Mouse (Mus musculus): Measurements from ENCODE around the gene Suz12.
"Not testable (repeated sequence)": the region's sequence is repeated elsewhere in the genome, so short reads cannot be mapped to it uniquely, and the experiment has no call there.

Gene Suz12

DNA sequence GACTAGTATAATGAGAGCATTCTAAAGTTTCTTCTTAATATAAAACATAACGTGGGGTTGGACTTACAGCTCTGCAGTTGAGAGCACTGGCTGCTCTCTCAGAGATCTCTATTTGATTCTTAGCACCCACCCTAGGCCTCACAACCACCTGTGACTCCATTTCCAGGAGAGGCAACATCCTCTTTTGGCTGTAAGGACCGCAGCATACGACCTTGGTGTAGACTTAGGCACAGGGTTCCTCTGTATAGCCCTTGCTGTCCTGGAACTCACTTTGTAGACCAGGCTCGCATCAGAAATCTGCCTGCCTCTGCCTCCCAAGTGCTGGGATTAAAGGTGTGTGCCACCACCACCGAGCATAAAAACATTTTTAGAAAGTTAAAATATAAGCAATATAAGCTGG, 1.3 kb upstream of the Suz12 start:
- DNase-seq (ENCODE audit: low read depth, low spot score) = no peak

DNA sequence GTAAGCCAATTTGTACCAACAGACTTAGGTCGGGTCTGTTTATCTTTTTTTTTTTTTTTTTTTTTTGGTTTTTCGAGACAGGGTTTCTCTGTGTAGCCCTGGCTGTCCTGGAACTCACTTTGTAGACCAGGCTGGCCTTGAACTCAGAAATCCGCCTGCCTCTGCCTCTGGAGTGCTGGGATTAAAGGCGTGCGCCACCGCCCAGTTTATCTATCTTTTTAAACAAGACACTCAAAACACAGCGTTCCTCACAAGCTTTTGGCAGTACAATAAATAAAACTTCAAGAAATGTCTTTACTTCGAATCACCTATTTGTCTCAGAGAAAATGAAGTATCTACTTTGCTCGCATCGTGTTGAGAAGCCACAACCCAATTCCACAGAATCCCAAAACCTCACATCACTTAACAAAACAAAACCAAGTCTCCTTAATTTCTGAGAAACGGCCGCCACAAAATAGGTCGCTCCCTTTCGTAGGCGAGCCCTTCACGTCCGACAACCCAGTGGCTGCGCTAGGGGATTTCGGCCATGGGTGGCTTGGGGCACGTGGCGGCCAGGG, 793 bp upstream of the Suz12 start:
- DNase-seq (ENCODE audit: low read depth, low spot score) = no peak

DNA sequence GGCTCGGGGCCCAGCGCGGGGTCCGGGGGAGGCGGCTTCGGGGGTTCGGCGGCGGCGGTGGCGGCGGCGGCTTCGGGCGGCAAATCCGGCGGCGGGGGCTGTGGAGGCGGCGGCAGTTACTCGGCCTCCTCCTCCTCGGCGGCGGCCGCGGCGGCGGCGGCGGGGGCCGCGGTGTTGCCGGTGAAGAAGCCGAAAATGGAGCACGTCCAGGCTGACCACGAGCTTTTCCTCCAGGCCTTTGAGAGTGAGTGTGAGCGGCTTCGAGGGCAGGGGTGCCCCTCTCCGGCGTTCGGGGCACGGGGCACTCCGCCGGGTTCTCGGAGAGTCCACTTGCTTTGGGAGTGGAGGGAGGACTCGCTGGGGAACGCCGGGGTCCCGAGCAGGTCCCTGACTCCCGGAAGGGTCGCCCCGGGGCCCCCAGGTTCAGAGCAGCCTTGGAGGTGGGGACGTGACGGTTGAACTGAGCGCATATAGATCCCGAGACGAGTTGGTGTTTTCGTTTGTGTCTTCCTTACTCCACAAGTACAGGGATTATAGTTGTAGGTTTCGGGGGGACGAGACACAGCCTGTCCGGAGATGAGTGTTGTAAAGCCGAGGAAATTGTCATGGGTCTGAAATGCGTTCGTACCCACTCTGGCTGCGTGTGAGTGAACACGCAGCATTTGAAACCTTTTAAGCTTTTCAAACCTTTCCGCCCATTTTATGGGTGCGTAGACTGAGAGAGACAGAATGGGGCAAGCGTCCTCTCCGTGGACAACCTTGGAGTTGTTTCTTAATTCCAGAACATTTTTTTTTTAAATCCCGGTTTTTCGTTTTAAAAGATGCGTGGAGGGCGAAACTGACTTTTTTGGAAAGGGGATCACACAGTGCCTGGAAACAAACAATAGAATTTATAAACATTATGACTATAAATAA, 707 bp downstream of the Suz12 start:
- DNase-seq (ENCODE audit: low read depth, low spot score) = peak; percentile 44

- no peak for DNase-seq (ENCODE audit: low read depth, low spot score)
These were observed 1.5 kb downstream of the Suz12 start for GRCm38 (mm10) chr11:79994271-79994988.

DNA sequence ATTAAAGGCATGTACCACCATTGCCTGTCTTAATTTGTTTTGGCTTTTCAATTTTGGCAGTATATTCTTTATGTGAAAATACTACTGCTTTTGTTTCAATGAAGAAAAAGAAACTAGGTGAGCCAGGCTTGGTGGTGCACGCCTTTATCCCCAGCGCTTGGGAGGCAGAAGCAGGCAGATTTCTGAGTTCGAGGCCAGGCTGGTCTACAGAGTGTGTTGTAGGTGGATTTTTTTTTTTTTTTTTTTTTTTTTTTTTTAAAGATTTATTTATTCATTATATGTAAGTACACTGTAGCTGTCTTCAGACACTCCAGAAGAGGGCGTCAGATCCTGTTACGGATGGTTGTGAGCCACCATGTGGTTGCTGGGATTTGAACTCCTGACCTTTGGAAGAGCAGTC, 23.6 kb downstream of the Suz12 start:
- DNase-seq (ENCODE audit: low read depth, low spot score) = not testable (repeated sequence)

DNA sequence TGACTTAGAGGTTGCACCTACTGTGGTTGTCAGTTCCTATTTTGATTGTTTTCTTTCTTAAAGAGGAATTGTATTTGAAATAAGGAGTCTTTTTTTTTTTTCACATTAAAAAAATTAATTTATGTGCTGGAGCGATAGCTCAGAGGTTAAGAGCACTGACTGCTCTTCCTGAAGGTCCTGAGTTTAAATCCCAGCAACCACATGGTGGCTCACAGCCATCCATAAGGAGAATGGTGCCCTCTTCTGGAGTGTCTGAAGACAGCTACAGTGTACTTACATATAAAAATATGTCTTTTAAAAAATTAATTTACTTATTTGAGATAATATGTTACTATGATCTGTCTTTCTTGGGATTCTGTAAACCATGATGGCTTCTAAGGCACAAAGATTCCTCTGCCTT, 26.9 kb downstream of the Suz12 start:
- DNase-seq (ENCODE audit: low read depth, low spot score) = no peak

GRCm38 (mm10) chr11:80021306-80021705, 28.4 kb downstream of the Suz12 start:
- DNase-seq (ENCODE audit: low read depth, low spot score) = no peak

DNA sequence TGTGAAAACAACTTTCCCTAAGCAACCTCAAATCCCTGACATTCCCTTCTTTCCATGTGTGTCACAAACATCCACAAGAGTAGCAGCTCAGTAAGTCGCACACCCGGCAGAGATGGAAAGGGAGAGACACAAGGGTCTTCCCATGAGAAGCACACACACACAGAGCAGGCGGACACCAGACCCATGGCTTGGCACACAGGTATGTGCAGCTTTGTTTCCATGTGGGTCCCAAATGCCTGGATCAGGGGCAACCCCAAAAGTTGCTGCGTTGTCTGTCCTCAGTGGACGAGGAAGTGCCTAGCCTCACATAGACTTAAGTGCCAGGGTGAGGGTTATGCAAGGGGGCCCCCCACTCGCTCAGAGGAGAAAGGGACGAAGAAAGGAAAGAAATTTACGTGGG, 44.6 kb downstream of the Suz12 start:
- no peak for DNase-seq (ENCODE audit: low read depth, low spot score)

GRCm38 (mm10) chr11:80042615-80043418, 49.9 kb downstream of the Suz12 start:
- peak; percentile 68 for DNase-seq (ENCODE audit: low read depth, low spot score)

DNA sequence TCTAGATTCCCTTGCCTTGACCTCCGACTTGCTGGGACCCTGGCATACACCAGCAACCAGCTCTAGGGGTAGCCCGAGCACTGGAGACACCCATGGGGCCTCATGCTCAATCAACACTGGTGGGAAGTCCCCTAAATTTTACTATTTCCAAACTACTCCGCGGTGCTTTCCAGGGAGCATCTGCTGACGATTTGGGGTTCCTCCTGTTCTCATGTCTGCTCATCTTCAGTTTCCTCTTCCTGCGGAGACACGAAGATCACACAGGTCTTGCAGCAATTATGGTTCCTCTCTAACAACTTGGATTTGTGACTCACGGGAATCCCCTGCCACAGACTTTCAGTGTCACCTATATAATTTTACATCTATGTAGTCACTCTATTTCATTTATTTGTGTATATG, 50.5 kb downstream of the Suz12 start:
- DNase-seq (ENCODE audit: low read depth, low spot score) = peak; percentile 67

- DNase-seq (ENCODE audit: low read depth, low spot score) = no peak
These were observed 54.0 kb downstream of the Suz12 start for GRCm38 (mm10) chr11:80046856-80047255.

GRCm38 (mm10) chr11:80050088-80050487, 57.2 kb downstream of the Suz12 start:
- DNase-seq (ENCODE audit: low read depth, low spot score) = no peak

- no peak for DNase-seq (ENCODE audit: low read depth, low spot score)
These were observed 59.5 kb downstream of the Suz12 start for GRCm38 (mm10) chr11:80052456-80052855.

- no peak for DNase-seq (ENCODE audit: low read depth, low spot score)
These were observed 60.3 kb downstream of the Suz12 start for GRCm38 (mm10) chr11:80053171-80053570.

GRCm38 (mm10) chr11:80054659-80055058, 61.8 kb downstream of the Suz12 start:
- no peak for DNase-seq (ENCODE audit: low read depth, low spot score)

- DNase-seq (ENCODE audit: low read depth, low spot score) = no peak
These were observed 63.2 kb downstream of the Suz12 start for GRCm38 (mm10) chr11:80056141-80056540.

GRCm38 (mm10) chr11:80062159-80062558, 69.3 kb downstream of the Suz12 start:
- no peak for DNase-seq (ENCODE audit: low read depth, low spot score)

- DNase-seq (ENCODE audit: low read depth, low spot score) = not testable (repeated sequence)
These were observed 73.5 kb downstream of the Suz12 start for GRCm38 (mm10) chr11:80066373-80066772.

- DNase-seq (ENCODE audit: low read depth, low spot score) = peak; percentile 60
These were observed 74.7 kb downstream of the Suz12 start for GRCm38 (mm10) chr11:80067558-80067957.

DNA sequence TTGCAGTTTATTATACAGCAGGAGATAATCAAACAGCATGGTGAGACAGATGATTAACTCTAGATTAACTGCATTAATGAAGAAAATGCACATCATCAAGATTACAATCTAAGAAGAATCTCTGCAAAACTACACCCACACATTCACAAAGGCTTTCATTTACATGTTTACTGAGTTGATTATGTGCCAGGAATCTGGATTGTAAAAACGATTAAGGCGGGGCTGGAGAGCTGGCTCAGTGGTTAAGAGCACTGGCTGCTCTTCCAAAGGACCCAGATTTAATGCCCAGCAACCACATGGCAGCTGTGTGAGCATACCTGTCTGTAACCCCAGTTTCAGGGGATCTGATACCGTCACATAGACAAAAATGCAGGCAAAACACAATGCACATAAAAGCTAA, 76.9 kb downstream of the Suz12 start:
- no peak for DNase-seq (ENCODE audit: low read depth, low spot score)

DNA sequence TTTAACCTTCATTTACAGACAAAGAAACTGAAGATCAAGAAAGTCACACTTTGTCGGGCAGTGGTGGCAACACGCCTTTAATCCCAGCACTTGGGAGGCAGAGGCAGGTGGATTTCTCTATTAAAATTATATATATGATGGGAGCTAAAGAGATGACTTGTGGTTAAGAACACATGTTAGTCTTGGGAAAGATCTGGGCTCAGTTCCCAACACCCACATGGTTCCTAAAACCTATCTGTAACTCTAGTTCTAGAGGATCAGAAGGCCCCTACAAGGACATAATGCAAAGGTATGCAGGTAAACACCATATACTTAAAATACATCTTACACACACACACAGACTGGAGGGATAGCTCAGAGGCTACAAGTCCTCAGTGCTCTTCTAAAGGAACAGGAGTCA, 78.1 kb downstream of the Suz12 start:
- no peak for DNase-seq (ENCODE audit: low read depth, low spot score)

DNA sequence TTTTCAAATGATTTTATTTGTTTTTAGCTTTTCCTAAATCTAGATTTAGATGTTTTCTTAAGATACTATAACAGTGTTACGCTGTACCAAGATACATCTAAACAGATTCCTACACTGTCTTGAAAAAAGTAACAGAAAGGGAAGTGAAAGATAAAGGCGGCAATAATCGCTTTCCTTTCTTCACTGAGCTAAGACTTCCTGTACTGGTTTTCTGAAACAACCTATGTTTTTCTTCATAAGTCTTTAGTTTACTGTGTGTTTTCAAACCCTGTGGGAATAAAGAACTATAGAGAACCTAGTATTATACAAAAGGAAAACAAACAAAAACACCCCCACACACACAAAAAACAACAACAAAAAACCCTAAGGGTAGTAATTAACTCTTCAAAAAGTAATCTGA, 79.5 kb downstream of the Suz12 start:
- DNase-seq (ENCODE audit: low read depth, low spot score) = peak; percentile 53
